Mouse (Mus musculus): ENCODE results near the gene Ccdc150. TPM values are rescaled to one million over a fixed set of nuclear protein-coding genes. Genes with fewer than 3 reads are reported as not detected.

The Ccdc150 gene
- polyA plus RNA-seq (2012; rRNA removed): 0.06 and 0.14 TPM in 2 replicates

GRCm38 (mm10) chr1:54250158-54250866 lies at the start of gene Ccdc150:
Gene Ccdc150, plus strand, starts transcription at chr1:54250683.
- DNase-seq (ENCODE audit: low read depth): peak; percentile 72

- DNase-seq (ENCODE audit: low read depth): no peak
Observed at GRCm38 (mm10) chr1:54220273-54220672, 30.2 kb upstream of the Ccdc150 start.

- no peak for DNase-seq (ENCODE audit: low read depth)
Observed at GRCm38 (mm10) chr1:54242722-54243121, 7.8 kb upstream of the Ccdc150 start.

GRCm38 (mm10) chr1:54275552-54275951 lies 25.1 kb downstream of the Ccdc150 start:
- DNase-seq (ENCODE audit: low read depth): no peak

- no peak for DNase-seq (ENCODE audit: low read depth)
Observed at GRCm38 (mm10) chr1:54279628-54280027, 29.1 kb downstream of the Ccdc150 start.

- DNase-seq (ENCODE audit: low read depth): no peak
Observed at GRCm38 (mm10) chr1:54280651-54281050, 30.2 kb downstream of the Ccdc150 start.

- no peak for DNase-seq (ENCODE audit: low read depth)
Observed at GRCm38 (mm10) chr1:54306404-54306803, 55.9 kb downstream of the Ccdc150 start.

GRCm38 (mm10) chr1:54326647-54327046 lies 76.2 kb downstream of the Ccdc150 start:
- DNase-seq (ENCODE audit: low read depth): no peak

GRCm38 (mm10) chr1:54327876-54328545 lies 77.5 kb downstream of the Ccdc150 start:
- no peak for DNase-seq (ENCODE audit: low read depth)

- DNase-seq (ENCODE audit: low read depth): no peak
Observed at GRCm38 (mm10) chr1:54332988-54333387, 82.5 kb downstream of the Ccdc150 start.

- DNase-seq (ENCODE audit: low read depth): no peak
Observed at GRCm38 (mm10) chr1:54354786-54355185, 104.3 kb downstream of the Ccdc150 start.

GRCm38 (mm10) chr1:54355485-54355884 lies 105.0 kb downstream of the Ccdc150 start:
- no peak for DNase-seq (ENCODE audit: low read depth)

GRCm38 (mm10) chr1:54356566-54356965 lies 106.1 kb downstream of the Ccdc150 start:
- no peak for DNase-seq (ENCODE audit: low read depth)

- DNase-seq (ENCODE audit: low read depth): no peak
Observed at GRCm38 (mm10) chr1:54377506-54378051, 127.1 kb downstream of the Ccdc150 start.

- DNase-seq (ENCODE audit: low read depth): no peak
Observed at GRCm38 (mm10) chr1:54380978-54381914, 130.8 kb downstream of the Ccdc150 start.

- DNase-seq (ENCODE audit: low read depth): no peak
Observed at GRCm38 (mm10) chr1:54384221-54384620, 133.7 kb downstream of the Ccdc150 start.

- no peak for DNase-seq (ENCODE audit: low read depth)
Observed at GRCm38 (mm10) chr1:54402736-54403135, 152.3 kb downstream of the Ccdc150 start.

Other genes with a start within 250 kb of the Ccdc150 start
- gene Hecw2, start 55.5 kb upstream of the Ccdc150 start, polyA plus RNA-seq (2012; rRNA removed): 1.2 TPM in 2 replicates
- gene Gtf3c3, start 188.3 kb downstream of the Ccdc150 start, polyA plus RNA-seq (2012; rRNA removed): 7.2 and 7.4 TPM in 2 replicates